Mouse (Mus musculus) bone marrow, adult 2 months (tissue): ENCODE measurements around the gene Tex44. TPM values are rescaled to one million over a fixed set of nuclear protein-coding genes. Genes with fewer than 3 reads are reported as not detected.
A peak's percentile ranks its signal among the peaks of the same experiment; 100 is the strongest.

Source experiments
- H3K27ac ChIP-seq: fragments of 200-500 bp; 2 replicates; pipeline ENCODE4 v1.5.1; 2012; ENCODE audit warnings: low read depth, mild to moderate bottlenecking, control low read depth, inconsistent platforms, low read length; ENCODE audit not compliant: control insufficient read depth, poor library complexity, insufficient read depth
- H3K4me1 ChIP-seq: fragments of 200-500 bp; 2 replicates; pipeline ENCODE4 v1.6.1; 2011; ENCODE audit warnings: low read length; ENCODE audit not compliant: control insufficient read depth, insufficient read depth
- H3K4me3 ChIP-seq: fragments of 200-500 bp; replicated peaks from 2 replicates; pipeline ENCODE3; 2011; ENCODE audit warnings: mild to moderate bottlenecking, low read depth, low read length, control low read depth; ENCODE audit not compliant: control insufficient read depth
- CTCF ChIP-seq: fragments of 200-500 bp; IDR thresholded peaks from 2 replicates; pipeline ENCODE4 v1.5.1; 2011; ENCODE audit warnings: low read length, control low read depth; ENCODE audit not compliant: control insufficient read depth, insufficient read depth
- POLR2A ChIP-seq: fragments of 200-500 bp; IDR thresholded peaks from 2 replicates; pipeline ENCODE4 v1.6.1; 2011; ENCODE audit warnings: low read depth, mild to moderate bottlenecking, control low read depth, low read length, borderline replicate concordance; ENCODE audit not compliant: control insufficient read depth
- WGBS: fragments of 180-500 bp; shearing (Covaris S2); methylation state at CpG from one replicate; pipeline ENCODE4 v1.1.7; 2018; 5-methylcytosine and 5-hydroxymethylcytosine counted together
- polyA plus RNA-seq: library from polyadenylated mRNA; stranded (reverse); fragments of >200 nt; gene quantifications from 2 replicates; pipeline ENCODE4 v1.2.4, GENCODE M21; 2011; ENCODE audit warnings: low replicate concordance; ENCODE audit not compliant: missing spikeins, insufficient read depth, insufficient read length

Tex44 gene
- polyA plus RNA-seq: not detected in 2 replicates

DNA sequence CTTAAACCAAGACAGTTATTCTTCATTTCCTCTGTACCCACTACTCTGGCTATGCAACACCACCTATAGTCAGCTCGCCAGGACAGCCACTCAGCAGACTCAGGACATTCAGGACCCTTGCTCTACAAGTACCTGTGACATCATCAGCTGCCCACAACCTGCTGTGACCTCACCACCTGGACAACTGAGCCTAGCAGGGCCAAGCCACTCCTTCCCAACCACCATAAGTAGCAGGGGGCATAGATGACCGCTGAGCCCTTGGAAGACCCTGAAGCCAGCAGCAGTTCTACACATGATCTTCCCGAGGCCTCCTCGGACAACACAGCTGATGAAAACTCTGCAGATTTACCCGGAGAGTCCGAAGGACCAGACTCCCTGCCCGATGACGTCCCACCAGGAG is at the start of gene Tex44, which contains the start of gene Nmur1:
Gene Tex44 (plus strand): TSS at position 202 of the 400 bp plus-strand sequence.
Gene Nmur1 (minus strand): TSS at position 101 of the 400 bp plus-strand sequence.
- Histone ChIP-seq H3K27ac (peak within 1 kb of the TSS; percentile 62), H3K4me3 (no peak within 1 kb of the TSS), H3K4me1 (no peaks in the 10 kb centered on the region; the same call in 1 of the 2 replicates)
- TF ChIP-seq POLR2A (no peak), CTCF (no peak)
- 91% methylated on average over 8 of the region's 8 CpGs for WGBS

DNA sequence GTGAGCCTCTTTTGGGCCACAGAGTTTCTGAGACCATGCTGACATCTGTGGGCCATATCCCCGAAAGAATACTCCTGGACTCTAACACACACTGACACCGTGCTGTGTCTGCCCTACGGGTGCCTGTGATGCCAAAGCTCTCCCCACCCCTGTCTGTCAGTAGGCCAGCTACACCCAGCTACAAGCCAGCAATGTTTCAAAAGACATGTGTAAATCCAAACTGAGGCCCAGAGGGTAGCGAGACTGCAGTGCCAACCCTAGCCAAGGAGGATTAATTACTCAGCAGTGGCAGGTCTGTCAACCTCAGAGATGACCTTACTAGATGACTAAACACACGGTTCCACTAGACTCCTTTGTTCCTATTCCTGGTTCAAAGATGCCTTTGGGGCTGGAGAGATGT is 49.8 kb upstream of the Tex44 start:
- H3K27ac ChIP-seq: no peak overlapping the region
- TF ChIP-seq CTCF: no peak
- no peak for TF ChIP-seq POLR2A
- no peak overlapping the region for H3K4me3 ChIP-seq
- H3K4me1 ChIP-seq: peaks cover 2% of the 10 kb centered on the region
- WGBS: 85% methylated on average over 5 of the region's 5 CpGs

DNA sequence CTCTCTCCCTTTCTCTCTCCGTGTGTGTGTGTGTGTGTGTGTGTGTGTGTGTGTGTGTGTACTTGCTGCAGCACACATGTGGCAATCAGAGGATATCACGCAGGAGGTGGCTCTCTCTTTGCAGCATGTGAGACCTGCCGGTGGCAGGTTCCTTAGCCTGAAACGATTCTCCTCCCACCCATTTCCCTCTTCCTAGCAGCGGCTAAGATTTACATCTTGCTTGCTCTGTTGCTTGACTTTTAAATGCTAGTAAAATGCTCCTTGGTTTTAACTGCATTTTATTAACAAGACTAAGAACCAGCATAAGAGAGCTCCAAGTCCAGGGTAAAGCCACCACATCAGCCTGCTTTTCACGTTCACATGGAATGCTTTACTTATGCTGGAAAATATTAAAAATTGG is 47.5 kb upstream of the Tex44 start:
- peaks cover 2% of the 10 kb centered on the region for H3K4me1 ChIP-seq
- no peak overlapping the region for H3K27ac ChIP-seq
- WGBS: 7% methylated on average over 6 of the region's 6 CpGs

DNA sequence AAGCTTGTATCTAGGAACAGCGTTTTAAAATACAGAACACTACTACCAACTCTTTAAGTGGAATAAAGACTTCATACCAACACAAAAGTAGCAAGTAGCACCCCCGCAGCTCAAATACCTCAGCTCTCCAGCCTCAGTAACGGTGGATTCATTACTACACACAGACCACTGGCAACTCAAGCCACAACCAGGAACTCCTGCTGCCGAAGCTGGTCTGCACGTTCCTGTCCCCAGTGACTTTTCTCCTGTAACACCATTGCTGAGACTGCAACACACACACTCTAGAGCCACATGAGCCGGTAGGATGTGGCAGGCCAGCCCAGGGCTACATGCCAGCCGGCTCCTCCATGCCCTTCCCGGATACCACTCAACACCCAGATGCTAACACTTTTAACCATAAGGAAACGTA is 47.0 kb upstream of the Tex44 start:
- TF ChIP-seq POLR2A (no peak), CTCF (no peak)
- H3K4me3 ChIP-seq: no peak overlapping the region

More for the DNA sequence above, 47.5 kb upstream of the Tex44 start:
- no peak for TF ChIP-seq CTCF
- TF ChIP-seq POLR2A: no peak
- no peak overlapping the region for H3K4me3 ChIP-seq

DNA sequence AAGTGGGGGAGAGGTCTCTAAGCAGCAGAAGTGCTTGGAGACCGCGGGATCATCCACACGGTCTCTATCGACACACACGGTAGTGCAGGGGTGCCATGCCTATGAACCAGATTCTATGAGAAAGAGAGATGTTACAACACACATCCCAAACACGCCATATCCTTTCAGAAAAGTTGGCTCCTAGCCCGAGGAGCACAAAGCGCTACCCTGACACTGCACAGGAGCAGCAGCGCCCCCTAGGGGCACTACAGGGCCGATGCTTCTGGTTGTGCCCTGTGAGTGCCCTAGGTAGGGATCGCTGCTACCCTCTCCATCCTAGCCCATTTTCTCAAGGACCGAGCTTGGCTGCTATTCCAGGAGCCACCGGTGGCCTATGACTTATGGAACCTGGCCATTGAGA is 45.1 kb upstream of the Tex44 start:
- Histone ChIP-seq H3K4me3 (peak overlapping the region; percentile 56), H3K4me1 (peaks cover 2% of the 10 kb centered on the region), H3K27ac (no peak overlapping the region)
- no peak for TF ChIP-seq POLR2A
- TF ChIP-seq CTCF: peak; percentile 93
- 19% methylated on average over 13 of the region's 13 CpGs for WGBS

More for the DNA sequence above, 47.0 kb upstream of the Tex44 start:
- H3K27ac ChIP-seq: peak overlapping the region; percentile 3; the same call in 1 of the 2 replicates
- 10% methylated on average over 9 of the region's 9 CpGs for WGBS
- peaks cover 2% of the 10 kb centered on the region for H3K4me1 ChIP-seq

DNA sequence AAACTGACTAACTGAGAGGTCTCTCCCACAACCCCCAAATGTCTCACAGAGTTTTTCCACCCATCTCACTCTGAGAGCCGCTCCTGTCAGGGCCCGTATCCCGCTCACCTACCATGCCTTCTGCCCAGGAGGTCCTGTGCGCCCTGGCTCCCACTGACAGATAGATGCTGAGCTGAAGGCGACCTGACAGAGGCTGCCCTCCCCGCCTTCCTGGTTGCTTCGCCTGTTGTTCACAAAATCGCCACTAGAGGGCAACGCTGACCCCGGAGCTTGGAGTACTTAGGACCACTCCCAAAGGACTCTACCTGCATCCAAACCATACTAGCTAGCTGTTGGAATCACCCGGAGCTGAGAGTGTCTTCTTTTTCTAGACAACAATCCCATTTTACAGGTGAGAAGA is 36.9 kb upstream of the Tex44 start:
- Histone ChIP-seq H3K4me3 (no peak overlapping the region), H3K4me1 (no peaks in the 10 kb centered on the region), H3K27ac (no peak overlapping the region)
- 1% methylated on average over 11 of the region's 11 CpGs for WGBS
- TF ChIP-seq CTCF: peak; percentile 80
- no peak for TF ChIP-seq POLR2A

DNA sequence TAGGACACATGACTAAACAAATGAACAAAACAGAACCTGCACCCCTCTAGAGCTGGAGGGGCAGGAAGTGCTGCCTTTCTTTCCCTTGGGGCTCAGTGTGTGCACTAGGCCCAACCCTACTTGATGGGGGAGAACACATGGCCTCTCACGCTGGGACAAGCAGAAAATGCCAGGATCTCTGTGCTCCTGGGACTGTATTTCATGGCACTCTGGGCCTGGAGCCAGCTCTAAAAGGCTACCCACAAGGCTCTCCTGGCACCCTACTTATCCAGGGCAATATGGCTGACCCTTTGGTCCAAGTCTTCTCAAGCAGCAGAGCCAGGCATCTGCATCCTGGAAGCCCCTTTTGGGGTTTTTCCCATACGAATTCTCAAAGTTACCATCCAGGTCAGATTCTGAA is 34.7 kb upstream of the Tex44 start:
- 58% methylated on average over 2 of the region's 2 CpGs for WGBS
- Histone ChIP-seq H3K27ac (no peak overlapping the region), H3K4me3 (no peak overlapping the region), H3K4me1 (no peaks in the 10 kb centered on the region)
- TF ChIP-seq POLR2A: no peak
- no peak for TF ChIP-seq CTCF

DNA sequence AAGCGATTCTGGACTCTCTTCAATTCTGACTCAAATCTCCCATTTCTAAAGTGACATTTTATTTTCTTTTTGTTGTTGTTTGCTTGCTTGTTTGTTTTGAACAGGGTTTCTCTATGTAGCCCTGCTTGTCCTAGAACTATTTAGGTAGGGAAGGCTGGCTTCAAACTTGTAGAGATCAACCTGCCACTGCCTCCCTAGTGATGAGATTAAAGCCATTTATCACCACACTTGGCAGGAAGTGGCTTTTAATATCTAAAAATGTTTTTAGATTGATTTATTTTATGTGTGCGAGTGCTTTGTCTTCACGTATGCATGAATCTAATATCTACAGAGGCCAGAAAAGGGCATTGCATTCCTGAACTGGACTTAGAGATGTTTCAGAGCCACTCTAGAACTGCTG is 32.9 kb upstream of the Tex44 start:
- H3K27ac ChIP-seq: no peak overlapping the region
- H3K4me3 ChIP-seq: no peak overlapping the region
- 54% methylated on average over 3 of the region's 3 CpGs for WGBS
- peaks cover 1% of the 10 kb centered on the region; the same call in 1 of the 2 replicates for H3K4me1 ChIP-seq
- no peak for TF ChIP-seq POLR2A
- no peak for TF ChIP-seq CTCF

DNA sequence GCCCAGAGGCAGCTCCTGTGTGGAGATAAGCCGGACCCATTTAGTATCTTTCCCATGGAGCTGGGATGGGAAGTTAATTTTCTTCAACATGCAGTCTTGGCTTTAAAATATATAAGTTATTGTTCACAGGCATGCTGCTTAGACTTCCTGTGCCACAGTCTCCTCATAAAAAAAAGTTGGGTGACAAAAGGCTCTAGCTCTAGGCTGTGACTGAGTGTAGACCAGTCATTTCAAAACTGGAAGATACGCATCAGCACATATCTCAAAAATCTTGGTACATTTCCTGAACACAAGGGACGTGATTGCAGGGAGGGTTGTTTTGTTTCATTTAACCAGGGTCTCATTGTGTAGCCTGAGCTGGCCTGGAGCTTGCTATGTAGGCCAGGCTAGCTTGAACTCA is 31.9 kb upstream of the Tex44 start:
- TF ChIP-seq POLR2A (no peak), CTCF (no peak)
- Histone ChIP-seq H3K4me3 (no peak overlapping the region), H3K4me1 (peaks cover 3% of the 10 kb centered on the region), H3K27ac (no peak overlapping the region)
- WGBS: 47% methylated on average over 3 of the region's 3 CpGs
